Mouse (Mus musculus) ES-E14 (cell line): Measurements from ENCODE around the gene Xrcc3. TPM values are rescaled to one million over a fixed set of nuclear protein-coding genes. Genes with fewer than 3 reads are reported as not detected.

Experiments used
- DNase-seq: peaks from one replicate; pipeline ENCODE4 v3.0.0-alpha.2; 2013; ENCODE audit warnings: low read depth, low spot score
- H3K27ac ChIP-seq: 2 replicates; pipeline ENCODE4 v1.5.1; 2012; ENCODE audit warnings: low read depth, mild to moderate bottlenecking, low read length, moderate library complexity, mixed read lengths; ENCODE audit not compliant: poor library complexity, insufficient read depth, severe bottlenecking
- H3K36me3 ChIP-seq: 2 replicates; pipeline ENCODE4 v1.6.1; 2012; ENCODE audit warnings: mild to moderate bottlenecking, low read length, moderate library complexity, mixed read lengths; ENCODE audit not compliant: control insufficient read depth, poor library complexity, insufficient read depth, severe bottlenecking
- H3K4me1 ChIP-seq, 2 experiments: fragments of 150-350 bp in 1 of 2; sonication (generic) in 1 of 2; 2 replicates each; pipeline ENCODE4 v1.6.1; 2012; ENCODE audit warnings: low read length in 2 of 2, mild to moderate bottlenecking in 1 of 2, mixed read lengths in 1 of 2; ENCODE audit not compliant: control insufficient read depth in 2 of 2, insufficient read depth in 2 of 2, poor library complexity in 1 of 2
- H3K4me3 ChIP-seq, 2 experiments: fragments of 150-350 bp in 1 of 2; sonication (generic) in 1 of 2; 2 replicates each; pipeline ENCODE4 v1.5.1; 2012; ENCODE audit warnings: low read length in 2 of 2, low read depth in 1 of 2, mild to moderate bottlenecking in 1 of 2, mixed read lengths in 1 of 2; ENCODE audit not compliant: insufficient read depth in 1 of 2, poor library complexity in 1 of 2, severe bottlenecking in 1 of 2
- H3K9ac ChIP-seq: 2 replicates; pipeline ENCODE4 v1.6.1; 2012; ENCODE audit warnings: low read depth, mild to moderate bottlenecking, low read length, mixed read lengths; ENCODE audit not compliant: poor library complexity, insufficient read depth, severe bottlenecking
- H3K9me3 ChIP-seq: fragments of 150-350 bp; sonication (generic); 2 replicates; pipeline ENCODE4 v1.6.1; 2012; ENCODE audit warnings: low read depth, mild to moderate bottlenecking, low read length; ENCODE audit not compliant: control insufficient read depth, insufficient read depth
- CHD2 ChIP-seq: IDR thresholded peaks from 2 replicates; pipeline ENCODE4 v1.6.1; 2014; ENCODE audit warnings: mild to moderate bottlenecking, low read depth, low read length, inconsistent platforms
- HCFC1 ChIP-seq: IDR thresholded peaks from 2 replicates; pipeline ENCODE4 v1.6.1; 2012; ENCODE audit warnings: low read length, inconsistent platforms, borderline replicate concordance; ENCODE audit not compliant: insufficient read depth
- MAFK ChIP-seq: IDR thresholded peaks from 2 replicates; pipeline ENCODE4 v1.6.1; 2014; ENCODE audit warnings: mild to moderate bottlenecking, low read depth, low read length, inconsistent platforms; ENCODE audit not compliant: insufficient read depth
- ZC3H11A ChIP-seq: IDR thresholded peaks from 2 replicates; pipeline ENCODE4 v1.6.1; 2012; ENCODE audit warnings: low read depth, mild to moderate bottlenecking, inconsistent platforms, low read length, borderline replicate concordance
- ZNF384 ChIP-seq: IDR thresholded peaks from 2 replicates; pipeline ENCODE4 v1.6.1; 2012; ENCODE audit warnings: low read depth, low read length, inconsistent platforms
- in situ Hi-C, 2 experiments: fragments of 600-800 bp; cut with MboI; formaldehyde crosslinking; loops; one replicate each; pipeline ENCODE4 v1.15.1; 2025; ENCODE audit warnings: low sequenced_read_pairs in 2 of 2, inconsistent platforms in 1 of 2; ENCODE audit not compliant: unreplicated experiment in 2 of 2
- total RNA-seq: library from RNA; depleted of rRNA; stranded (reverse); fragments of 300-350 nt; gene quantifications from 2 replicates; pipeline ENCODE4 v1.2.3, GENCODE M21; 2012

Xrcc3 gene
- total RNA-seq, 1 experiment: 21.8 TPM

GRCm38 (mm10) chr12:111817991-111818390 lies 4.3 kb upstream of the Xrcc3 start:
- peaks cover 7 to 19% of the 10 kb centered on the region in 2 experiments; a peak in 3 of 4 replicates for H3K4me1 ChIP-seq
- no peak overlapping the region for H3K4me3 ChIP-seq
- DNase-seq: no peak
- H3K9me3 ChIP-seq: no peaks in the 10 kb centered on the region
- no peak overlapping the region for H3K27ac ChIP-seq
- in situ Hi-C loops: no loop called here
- peaks cover 4% of the 10 kb centered on the region; the same call in 1 of the 2 replicates for H3K36me3 ChIP-seq
- H3K9ac ChIP-seq: no peak overlapping the region
- no peak for TF ChIP-seq MAFK
- no peak for TF ChIP-seq ZC3H11A
- no peak for TF ChIP-seq CHD2
- TF ChIP-seq ZNF384: no peak
- TF ChIP-seq HCFC1: no peak

GRCm38 (mm10) chr12:111816967-111817366 lies 3.3 kb upstream of the Xrcc3 start:
- in situ Hi-C loops: no loop called here
- Histone ChIP-seq H3K4me1 (peaks cover 7 to 23% of the 10 kb centered on the region in 2 experiments; a peak in 3 of 4 replicates), H3K36me3 (peaks cover 5% of the 10 kb centered on the region; the same call in 1 of the 2 replicates), H3K9ac (no peak overlapping the region), H3K4me3 (no peak overlapping the region), H3K27ac (no peak overlapping the region), H3K9me3 (no peaks in the 10 kb centered on the region)
- DNase-seq: no peak
- no peak for TF ChIP-seq ZC3H11A
- TF ChIP-seq ZNF384: no peak
- no peak for TF ChIP-seq HCFC1
- TF ChIP-seq MAFK: no peak
- TF ChIP-seq CHD2: no peak

GRCm38 (mm10) chr12:111816528-111816927 lies 2.9 kb upstream of the Xrcc3 start:
- Histone ChIP-seq H3K9ac (no peak overlapping the region), H3K9me3 (no peaks in the 10 kb centered on the region), H3K27ac (no peak overlapping the region), H3K36me3 (peaks cover 8% of the 10 kb centered on the region; the same call in 1 of the 2 replicates), H3K4me3 (no peak overlapping the region), H3K4me1 (peaks cover 7 to 23% of the 10 kb centered on the region in 2 experiments; a peak in 3 of 4 replicates)
- no peak for DNase-seq
- in situ Hi-C loops: no loop called here
- TF ChIP-seq ZC3H11A: no peak
- no peak for TF ChIP-seq HCFC1
- no peak for TF ChIP-seq ZNF384
- TF ChIP-seq CHD2: no peak
- no peak for TF ChIP-seq MAFK

GRCm38 (mm10) chr12:111814769-111815762 lies 1.4 kb upstream of the Xrcc3 start:
- Histone ChIP-seq H3K27ac (no peak overlapping the region), H3K4me1 (peaks cover 8 to 23% of the 10 kb centered on the region in 2 experiments; a peak in 3 of 4 replicates), H3K4me3 (peak overlapping the region; percentile 86 to 100), H3K9me3 (no peaks in the 10 kb centered on the region), H3K9ac (no peak overlapping the region; the same call in 1 of the 2 replicates), H3K36me3 (peaks cover 7% of the 10 kb centered on the region; the same call in 1 of the 2 replicates)
- TF ChIP-seq ZC3H11A (no peak), HCFC1 (no peak), ZNF384 (no peak), CHD2 (no peak), MAFK (no peak)
- in situ Hi-C loops: no loop called here
- no peak for DNase-seq
